28 mouse cellular contexts compared by ENCODE assay signal in the genomic region with DNA sequence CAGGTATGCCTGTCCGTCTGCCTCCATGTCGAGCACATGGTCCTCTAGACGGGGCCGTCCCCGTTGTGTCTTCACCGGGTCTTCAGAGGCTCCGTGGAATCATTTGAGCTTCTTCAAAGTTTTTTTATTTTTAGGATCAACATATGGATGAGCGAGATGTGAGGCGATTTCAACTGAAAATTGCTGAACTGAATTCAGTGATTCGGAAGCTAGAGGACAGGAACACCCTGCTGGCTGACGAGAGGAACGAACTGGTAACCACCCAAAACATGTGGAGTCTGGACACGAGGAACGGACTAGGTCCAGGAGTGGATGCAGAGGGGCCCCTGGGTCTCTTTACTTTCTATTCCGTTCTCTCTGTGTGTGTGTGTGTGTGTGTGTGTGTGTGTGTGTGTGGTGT. TPM values are rescaled to one million over a fixed set of nuclear protein-coding genes. Genes with fewer than 3 reads are reported as not detected.
DNase-seq lines count a peak whose midpoint lies in the region; ATAC-seq and TF ChIP-seq lines count a peak whose summit lies in the region.
"Had no signal": no experiment of that assay in that cellular context is flagged by ENCODE, and none has a peak within 500 bp of the region (broad histone marks: within the 10 kb centered on the region; RNA-seq: fewer than 3 reads in every experiment).

No protein-coding gene starts in this region.

- H3K4me1 ChIP-seq in forebrain, postnatal 0 days (ENCODE audit: insufficient read depth), result 0 out of 2 replicates have a peak, but pooled peaks cover 3% of the 10 kb centered on the region
- no peaks in the 10 kb centered on the region for H3K4me1 ChIP-seq in forebrain, embryonic 11.5 days (replicated peaks; ENCODE audit: control insufficient read depth, insufficient read depth, low read length)
- H3K4me1 ChIP-seq in lung, embryonic 16.5 days (replicated peaks; ENCODE audit: control insufficient read depth, insufficient read depth, low read length), result no peaks in the 10 kb centered on the region; the same call in 1 of the 2 replicates
- H3K4me1 ChIP-seq: embryonic facial prominence, embryonic 15.5 days; heart, embryonic 12.5 days had no signal

- ATAC-seq in forebrain, postnatal 0 days, result no peak
- ATAC-seq in forebrain, embryonic 11.5 days (replicated peaks; ENCODE audit: low FRiP score), result no peak
- ATAC-seq in lung, embryonic 16.5 days (ENCODE audit: low read depth), result peak; percentile 60; the same call in 1 of the 2 replicates
- ATAC-seq: CD4-positive, CD25-positive, alpha-beta regulatory T cell, adult 4 months; forebrain, embryonic 15.5 days had no signal

- H3K4me2 ChIP-seq in forebrain, postnatal 0 days (ENCODE audit: low read depth), result no peak overlapping the region
- no peak overlapping the region for H3K4me2 ChIP-seq in forebrain, embryonic 11.5 days (ENCODE audit: low read depth, low read length, severe bottlenecking)
- H3K4me2 ChIP-seq in lung, embryonic 16.5 days (ENCODE audit: low read depth, low read length), result peak overlapping the region; percentile 22; the same call in 1 of the 2 replicates
- H3K4me2 ChIP-seq: embryonic facial prominence, embryonic 15.5 days; forebrain, embryonic 15.5 days; heart, embryonic 12.5 days had no signal

- no peaks in the 10 kb centered on the region for H3K27me3 ChIP-seq in forebrain, postnatal 0 days (ENCODE audit: insufficient read depth, low read length)
- no peaks in the 10 kb centered on the region for H3K27me3 ChIP-seq in forebrain, embryonic 11.5 days (ENCODE audit: control insufficient read depth, insufficient read depth, low read length)
- H3K27me3 ChIP-seq in lung, embryonic 16.5 days (ENCODE audit: control insufficient read depth, insufficient read depth, low read depth, low read length), result no peaks in the 10 kb centered on the region
- H3K27me3 ChIP-seq: embryonic facial prominence, embryonic 15.5 days; forebrain, embryonic 15.5 days had no signal

- H3K9ac ChIP-seq in forebrain, postnatal 0 days, result no peak overlapping the region
- H3K9ac ChIP-seq in forebrain, embryonic 11.5 days (ENCODE audit: low read length), result no peak overlapping the region
- no peak overlapping the region for H3K9ac ChIP-seq in lung, embryonic 16.5 days (ENCODE audit: low read length)
- H3K9ac ChIP-seq: embryonic facial prominence, embryonic 15.5 days; forebrain, embryonic 15.5 days; heart, embryonic 12.5 days had no signal

- no peaks in the 10 kb centered on the region for H3K9me3 ChIP-seq in forebrain, postnatal 0 days (ENCODE audit: low read length)
- H3K9me3 ChIP-seq in forebrain, embryonic 11.5 days (ENCODE audit: control insufficient read depth, low read length), result no peaks in the 10 kb centered on the region
- no peaks in the 10 kb centered on the region for H3K9me3 ChIP-seq in lung, embryonic 16.5 days (ENCODE audit: control insufficient read depth, low read length)
- H3K9me3 ChIP-seq: embryonic facial prominence, embryonic 15.5 days; forebrain, embryonic 10.5 days; forebrain, embryonic 15.5 days; heart, embryonic 12.5 days had no signal

- intact Hi-C loops in left cerebral cortex, adult 2 months (cut with DNase I), result no loop called here

- H3K36me3 ChIP-seq in forebrain, postnatal 0 days (ENCODE audit: insufficient read depth), result peaks cover 10% of the 10 kb centered on the region; the same call in 1 of the 2 replicates
- H3K36me3 ChIP-seq in forebrain, embryonic 11.5 days (ENCODE audit: control insufficient read depth, insufficient read depth, low read length), result no peaks in the 10 kb centered on the region
- H3K36me3 ChIP-seq in lung, embryonic 16.5 days (ENCODE audit: control insufficient read depth, insufficient read depth, low read length), result no peaks in the 10 kb centered on the region
- H3K36me3 ChIP-seq: embryonic facial prominence, embryonic 15.5 days; forebrain, embryonic 10.5 days; forebrain, embryonic 15.5 days; G1E; heart, embryonic 12.5 days had no signal

- TF ChIP-seq CTCF in forebrain, postnatal 0 days (IDR thresholded peaks at IDR 0.05; ENCODE audit: low read depth), result peak; percentile 29
- peak; percentile 20 for TF ChIP-seq CTCF in left cerebral cortex, adult 2 months (IDR thresholded peaks at IDR 0.05)

- WGBS in forebrain, postnatal 0 days, result 57% methylated on average over 15 of the region's 15 CpGs
- WGBS in forebrain, embryonic 11.5 days, result 81% methylated on average over 15 of the region's 15 CpGs
- WGBS in lung, embryonic 16.5 days, result 57% methylated on average over 15 of the region's 15 CpGs

- DNase-seq in forebrain, postnatal 0 days, result peak; percentile 44
- DNase-seq in forebrain, embryonic 11.5 days (ENCODE audit: low spot score), result no peak
- no peak for DNase-seq in left cerebral cortex, adult 2 months (ENCODE audit: extremely low spot score in 1 of 2, low spot score in 2 of 2)
- DNase-seq in left cerebral cortex, adult 18-20 months (ENCODE audit: low spot score in 2 of 2), result no peak
- no peak for DNase-seq in lung, adult 18-20 months
- peak; percentile 55 for DNase-seq in telencephalon, adult 2 months (ENCODE audit: low read depth, low spot score)
- DNase-seq: adrenal gland, adult 8-10 months; adrenal gland, postnatal 36 days; B cell, adult 2 months; cerebellum, adult 11 months; cerebellum, adult 8-10 months; cerebellum, postnatal 14 days; embryo, embryonic 11 days; gastrocnemius, adult 2 months; gastrocnemius, postnatal 25 days had no signal

- H3K4me3 ChIP-seq in forebrain, postnatal 0 days (ENCODE audit: low read depth, low read length), result no peak overlapping the region
- H3K4me3 ChIP-seq in forebrain, embryonic 11.5 days (ENCODE audit: low read depth, low read length), result no peak overlapping the region
- H3K4me3 ChIP-seq in left cerebral cortex, adult 2 months, result no peak overlapping the region
- H3K4me3 ChIP-seq in lung, embryonic 16.5 days (ENCODE audit: low read length), result no peak overlapping the region
- H3K4me3 ChIP-seq: embryonic facial prominence, embryonic 15.5 days; erythroblast, embryonic 14.5 days; forebrain, embryonic 10.5 days; forebrain, embryonic 15.5 days; gastrocnemius, adult 2 months; heart, embryonic 12.5 days had no signal

- peak overlapping the region; percentile 45; the same call in 1 of the 2 replicates for H3K27ac ChIP-seq in forebrain, postnatal 0 days (ENCODE audit: low read depth, low read length)
- no peak overlapping the region for H3K27ac ChIP-seq in forebrain, embryonic 11.5 days (ENCODE audit: low read depth, low read length)
- H3K27ac ChIP-seq in left cerebral cortex, adult 2 months, result peak overlapping the region; percentile 41; the same call in 1 of the 2 replicates
- H3K27ac ChIP-seq in lung, embryonic 16.5 days (ENCODE audit: low read length), result no peak overlapping the region
- H3K27ac ChIP-seq: embryonic facial prominence, embryonic 15.5 days; forebrain, embryonic 10.5 days; forebrain, embryonic 15.5 days; gastrocnemius, adult 2 months had no signal

RNA-seq across cellular contexts. Expression of a gene that starts 16.5 kb away (rescaled TPM):
- 22.1 and 26.4 TPM in 2 replicates for total RNA-seq in forebrain, postnatal 0 days (2014; rRNA removed)
- 1.1 and 1.4 TPM in 2 replicates for polyA plus RNA-seq in forebrain, postnatal 0 days (2015; fragmentation: Nextera tagmentation; extraction: Ambion mirVana)
- 0.03 and 0.07 TPM in 2 replicates for polyA plus RNA-seq in forebrain, embryonic 11.5 days (2014; fragmentation: Nextera tagmentation; extraction: Ambion mirVana)
- total RNA-seq in left cerebral cortex, adult 2 months (2021), result 10 to 100 TPM; 42.7 to 48.5 TPM
- total RNA-seq in left cerebral cortex, adult 18-20 months (2021), result 10 to 100 TPM; 34.0 to 35.9 TPM
- polyA plus RNA-seq in lung, embryonic 16.5 days (2015; fragmentation: Nextera tagmentation; extraction: Ambion mirVana), result not detected in 2 replicates
- total RNA-seq: common myeloid progenitor, adult 5-6 weeks; gastrocnemius, adult 2 months; gastrocnemius, postnatal 25 days; granulocyte monocyte progenitor cell, adult 5-6 weeks; heart, postnatal 25 days had no signal
- polyA plus RNA-seq: embryonic facial prominence, embryonic 11.5 days; erythroblast, embryonic 14.5 days; forebrain, embryonic 10.5 days; G1E; heart, embryonic 12.5 days; heart, embryonic 16.5 days had no signal

Comparison
In these comparisons a context has a peak if more than half of its experiments do, and no peak if none do; other contexts are left out.
1. DNase-seq: peak in forebrain, postnatal 0 days (single experiment) and telencephalon, adult 2 months (single experiment); none in forebrain, embryonic 11.5 days (single experiment), left cerebral cortex, adult 2 months (0 of 2), left cerebral cortex, adult 18-20 months (0 of 2) and lung, adult 18-20 months (0 of 2).
2. H3K27ac ChIP-seq: peak in forebrain, postnatal 0 days (single experiment) and left cerebral cortex, adult 2 months (single experiment); none in forebrain, embryonic 11.5 days (single experiment) and lung, embryonic 16.5 days (single experiment).